11 mouse cellular contexts compared by ENCODE assay signal in the genomic region with DNA sequence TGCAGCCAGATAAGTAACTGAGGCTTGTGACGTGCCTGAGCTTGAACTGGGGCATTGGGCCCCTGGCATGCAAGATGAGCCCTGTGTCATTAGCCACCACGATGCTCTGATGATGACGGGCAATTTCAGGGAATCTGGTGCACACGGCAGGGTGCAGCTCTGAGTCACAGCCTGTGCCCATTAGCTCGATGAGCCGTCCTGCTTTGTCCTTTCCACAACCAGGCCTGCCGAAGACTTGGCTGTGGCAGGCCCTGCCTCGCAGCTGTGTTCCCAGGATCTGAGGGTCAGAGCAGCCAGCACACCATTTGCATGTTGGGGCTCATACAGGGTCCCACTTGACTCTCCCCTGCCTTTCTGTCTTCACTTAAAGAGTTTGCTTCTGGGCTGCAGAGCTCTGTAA. TPM values are rescaled to one million over a fixed set of nuclear protein-coding genes. Genes with fewer than 3 reads are reported as not detected.
DNase-seq lines count a peak whose midpoint lies in the region; ATAC-seq lines count a peak whose summit lies in the region.
"Had no signal": no experiment of that assay in that cellular context is flagged by ENCODE, and none has a peak within 500 bp of the region (broad histone marks: within the 10 kb centered on the region; RNA-seq: fewer than 3 reads in every experiment).

No protein-coding gene starts in this region.

- no peak overlapping the region for H3K9ac ChIP-seq in forebrain, embryonic 12.5 days
- H3K9ac ChIP-seq in neural tube, embryonic 13.5 days, result peak overlapping the region; percentile 47
- H3K9ac ChIP-seq: lung, embryonic 15.5 days had no signal

- H3K4me1 ChIP-seq in forebrain, embryonic 12.5 days, result 0 out of 2 replicates have a peak, but pooled peaks cover 15% of the 10 kb centered on the region
- H3K4me1 ChIP-seq in neural tube, embryonic 13.5 days (replicated peaks), result peaks cover 45% of the 10 kb centered on the region

- DNase-seq in layer of hippocampus, adult 9-11 months, result peak; percentile 60
- no peak for DNase-seq in layer of hippocampus, adult 9-10 months (ENCODE audit: low spot score)
- peak; percentile 49 for DNase-seq in adrenal gland, postnatal 25 days
- DNase-seq in spleen, postnatal 36 days (ENCODE audit: low spot score in 2 of 2), result no peak
- no peak for DNase-seq in gastrocnemius, adult 18-20 months (ENCODE audit: low spot score)
- DNase-seq in heart, postnatal 14 days, result no peak
- DNase-seq: right cerebral cortex, postnatal 14 days had no signal

- intact Hi-C loops in heart, postnatal 14 days (cut with DNase I), result no loop called here

- H3K4me2 ChIP-seq in forebrain, embryonic 12.5 days, result no peak overlapping the region
- no peak overlapping the region for H3K4me2 ChIP-seq in neural tube, embryonic 13.5 days
- H3K4me2 ChIP-seq: lung, embryonic 15.5 days had no signal

- no peaks in the 10 kb centered on the region for H3K27me3 ChIP-seq in forebrain, embryonic 12.5 days
- H3K27me3 ChIP-seq in neural tube, embryonic 13.5 days, result no peaks in the 10 kb centered on the region
- H3K27me3 ChIP-seq: lung, embryonic 15.5 days had no signal

- no peak overlapping the region for H3K4me3 ChIP-seq in forebrain, embryonic 12.5 days (replicated peaks)
- no peak overlapping the region for H3K4me3 ChIP-seq in neural tube, embryonic 13.5 days
- H3K4me3 ChIP-seq: lung, embryonic 15.5 days had no signal

- H3K9me3 ChIP-seq in forebrain, embryonic 12.5 days, result no peaks in the 10 kb centered on the region
- H3K9me3 ChIP-seq in neural tube, embryonic 13.5 days, result no peaks in the 10 kb centered on the region
- H3K9me3 ChIP-seq: lung, embryonic 15.5 days had no signal

- peak overlapping the region; percentile 59 for H3K27ac ChIP-seq in forebrain, embryonic 12.5 days
- peak overlapping the region; percentile 52 for H3K27ac ChIP-seq in neural tube, embryonic 13.5 days (replicated peaks)
- H3K27ac ChIP-seq: kidney, postnatal 0 days; lung, embryonic 15.5 days had no signal

- WGBS in forebrain, embryonic 12.5 days, result 53% methylated on average over 8 of the region's 8 CpGs
- WGBS in neural tube, embryonic 13.5 days, result 33% methylated on average over 8 of the region's 8 CpGs

- peaks cover 75% of the 10 kb centered on the region for H3K36me3 ChIP-seq in forebrain, embryonic 12.5 days (replicated peaks)
- H3K36me3 ChIP-seq in neural tube, embryonic 13.5 days, result peaks cover 60% of the 10 kb centered on the region

- 0 out of 2 replicates have a peak, but pooled peaks have one; percentile 24 for ATAC-seq in forebrain, embryonic 12.5 days (ENCODE audit: low FRiP score)
- no peak for ATAC-seq in neural tube, embryonic 13.5 days (ENCODE audit: low read depth)

RNA-seq across cellular contexts. Expression of gene Kdm4b, which starts 34.6 kb away (rescaled TPM):
- total RNA-seq in adrenal gland, postnatal 25 days (2021), result 38.1 and 52.4 TPM in 2 replicates
- 61.6 and 63.4 TPM in 2 replicates for polyA plus RNA-seq in forebrain, embryonic 12.5 days (2016; fragmentation: Nextera tagmentation; extraction: Ambion mirVana)
- polyA plus RNA-seq in neural tube, embryonic 13.5 days (2015; fragmentation: Nextera tagmentation; extraction: Ambion mirVana), result 72.1 and 77.9 TPM in 2 replicates
- 10 to 100 TPM; 20.1 to 23.1 TPM for total RNA-seq in gastrocnemius, adult 18-20 months (2021)
- total RNA-seq in heart, postnatal 14 days (2021), result 10 to 100 TPM; 44.3 to 44.9 TPM

RNA-seq across cellular contexts. Expression of gene Uhrf1, which starts 57.3 kb away (rescaled TPM):
- 14.1 and 14.8 TPM in 2 replicates for total RNA-seq in adrenal gland, postnatal 25 days (2021)
- polyA plus RNA-seq in forebrain, embryonic 12.5 days (2016; fragmentation: Nextera tagmentation; extraction: Ambion mirVana), result 187 and 198 TPM in 2 replicates
- 20.0 and 27.4 TPM in 2 replicates for polyA plus RNA-seq in neural tube, embryonic 13.5 days (2015; fragmentation: Nextera tagmentation; extraction: Ambion mirVana)
- under 1 TPM; 0.19 to 0.23 TPM for total RNA-seq in gastrocnemius, adult 18-20 months (2021)
- total RNA-seq in heart, postnatal 14 days (2021), result 10 to 100 TPM in 1 of 2 experiments, 1 to 10 TPM in 1; 4.8 to 12.2 TPM

Comparison
In these comparisons a context has a peak if more than half of its experiments do, and no peak if none do; other contexts are left out.
1. DNase-seq: peak in layer of hippocampus, adult 9-11 months (single experiment) and adrenal gland, postnatal 25 days (single experiment); none in layer of hippocampus, adult 9-10 months (single experiment), spleen, postnatal 36 days (0 of 2), gastrocnemius, adult 18-20 months (single experiment) and heart, postnatal 14 days (0 of 2).
2. RNA of gene Uhrf1, which starts 57.3 kb away (total RNA-seq): 14.1 to 14.8 TPM in adrenal gland, postnatal 25 days and 4.8 to 12.2 TPM in heart, postnatal 14 days; 0.19 to 0.23 TPM in gastrocnemius, adult 18-20 months; every median in the first group is over 4 times any median in the second.